Mouse (Mus musculus): ENCODE data around the gene Tle1. TPM values are rescaled to one million over a fixed set of nuclear protein-coding genes. Genes with fewer than 3 reads are reported as not detected.

Gene Tle1
- polyA plus RNA-seq, 1 experiment from 2014 or later: 43.1 TPM

- H3K9ac ChIP-seq: no peak overlapping the region
- WGBS: 48% methylated on average over 10 of the region's 10 CpGs
Measured at GRCm38 (mm10) chr4:72157931-72158371, 42.8 kb downstream of the Tle1 start.

GRCm38 (mm10) chr4:72150460-72151131 lies 50.1 kb downstream of the Tle1 start:
- Histone ChIP-seq H3K4me2 (no peak overlapping the region), H3K9me3 (no peaks in the 10 kb centered on the region), H3K4me3 (no peak overlapping the region), H3K36me3 (0 out of 2 replicates have a peak, but pooled peaks cover 6% of the 10 kb centered on the region), H3K27me3 (no peaks in the 10 kb centered on the region), H3K4me1 (replicated peaks) (peaks cover 8% of the 10 kb centered on the region), H3K27ac (replicated peaks) (no peak overlapping the region), H3K9ac (no peak overlapping the region)
- no peak for ATAC-seq (ENCODE audit: low FRiP score, low read depth)
- 45% methylated on average over 4 of the region's 4 CpGs for WGBS

More at GRCm38 (mm10) chr4:72157931-72158371, 42.8 kb downstream of the Tle1 start:
- no peak overlapping the region for H3K4me2 ChIP-seq
- H3K4me1 ChIP-seq (replicated peaks): peaks cover 17% of the 10 kb centered on the region
- no peak overlapping the region for H3K4me3 ChIP-seq
- H3K9me3 ChIP-seq: no peaks in the 10 kb centered on the region
- H3K27me3 ChIP-seq: no peaks in the 10 kb centered on the region
- no peaks in the 10 kb centered on the region for H3K36me3 ChIP-seq
- H3K27ac ChIP-seq (replicated peaks): no peak overlapping the region
- peak; percentile 55; the same call in 1 of the 2 replicates for ATAC-seq (ENCODE audit: low FRiP score, low read depth)

- H3K4me3 ChIP-seq: no peak overlapping the region
- ATAC-seq (ENCODE audit: low FRiP score, low read depth): no peak
- no peaks in the 10 kb centered on the region for H3K27me3 ChIP-seq
- WGBS: 16% methylated on average over 2 of the region's 2 CpGs
- H3K36me3 ChIP-seq: peaks cover 9% of the 10 kb centered on the region; the same call in 1 of the 2 replicates
- H3K27ac ChIP-seq (replicated peaks): no peak overlapping the region
- no peak overlapping the region for H3K4me2 ChIP-seq
- no peaks in the 10 kb centered on the region for H3K9me3 ChIP-seq
- no peak overlapping the region for H3K9ac ChIP-seq
- peaks cover 8% of the 10 kb centered on the region for H3K4me1 ChIP-seq (replicated peaks)
Measured at GRCm38 (mm10) chr4:72146003-72146402, 54.7 kb downstream of the Tle1 start.

- Histone ChIP-seq H3K4me1 (replicated peaks) (peaks cover 8% of the 10 kb centered on the region), H3K4me3 (no peak overlapping the region), H3K4me2 (no peak overlapping the region), H3K9me3 (no peaks in the 10 kb centered on the region), H3K9ac (no peak overlapping the region), H3K36me3 (peaks cover 16% of the 10 kb centered on the region; the same call in 1 of the 2 replicates), H3K27me3 (no peaks in the 10 kb centered on the region), H3K27ac (replicated peaks) (no peak overlapping the region)
- 77% methylated on average over 2 of the region's 2 CpGs for WGBS
- ATAC-seq (ENCODE audit: low FRiP score, low read depth): no peak
Measured at GRCm38 (mm10) chr4:72144541-72144940, 56.2 kb downstream of the Tle1 start.

GRCm38 (mm10) chr4:72140706-72141105 lies 60.0 kb downstream of the Tle1 start:
- Histone ChIP-seq H3K4me1 (replicated peaks) (0 out of 2 replicates have a peak, but pooled peaks cover 4% of the 10 kb centered on the region), H3K27me3 (no peaks in the 10 kb centered on the region), H3K9me3 (no peaks in the 10 kb centered on the region), H3K9ac (no peak overlapping the region), H3K27ac (replicated peaks) (no peak overlapping the region), H3K36me3 (peaks cover 38% of the 10 kb centered on the region), H3K4me3 (no peak overlapping the region), H3K4me2 (no peak overlapping the region)
- 81% methylated on average over 3 of the region's 3 CpGs for WGBS
- no peak for ATAC-seq (ENCODE audit: low FRiP score, low read depth)

GRCm38 (mm10) chr4:72139475-72140120 lies 61.1 kb downstream of the Tle1 start:
- Histone ChIP-seq H3K27ac (replicated peaks) (no peak overlapping the region), H3K4me2 (no peak overlapping the region), H3K9me3 (no peaks in the 10 kb centered on the region), H3K4me3 (no peak overlapping the region), H3K4me1 (replicated peaks) (0 out of 2 replicates have a peak, but pooled peaks cover 4% of the 10 kb centered on the region), H3K27me3 (no peaks in the 10 kb centered on the region), H3K36me3 (peaks cover 38% of the 10 kb centered on the region), H3K9ac (no peak overlapping the region)
- WGBS: 58% methylated on average over 11 of the region's 11 CpGs
- peak; percentile 88 for ATAC-seq (ENCODE audit: low FRiP score, low read depth)

- ATAC-seq (ENCODE audit: low FRiP score, low read depth): peak; percentile 66; the same call in 1 of the 2 replicates
- H3K4me2 ChIP-seq: no peak overlapping the region
Measured at GRCm38 (mm10) chr4:72138264-72139080, 62.2 kb downstream of the Tle1 start.

GRCm38 (mm10) chr4:72132646-72133045 lies 68.1 kb downstream of the Tle1 start:
- Histone ChIP-seq H3K27ac (replicated peaks) (no peak overlapping the region), H3K4me2 (no peak overlapping the region), H3K9me3 (no peaks in the 10 kb centered on the region), H3K9ac (no peak overlapping the region), H3K4me3 (no peak overlapping the region), H3K36me3 (peaks cover 32% of the 10 kb centered on the region), H3K27me3 (no peaks in the 10 kb centered on the region), H3K4me1 (replicated peaks) (no peaks in the 10 kb centered on the region)
- ATAC-seq (ENCODE audit: low FRiP score, low read depth): no peak
- 81% methylated on average over 3 of the region's 3 CpGs for WGBS

More at GRCm38 (mm10) chr4:72138264-72139080, 62.2 kb downstream of the Tle1 start:
- Histone ChIP-seq H3K4me1 (replicated peaks) (0 out of 2 replicates have a peak, but pooled peaks cover 4% of the 10 kb centered on the region), H3K36me3 (peaks cover 42% of the 10 kb centered on the region), H3K27me3 (no peaks in the 10 kb centered on the region), H3K9me3 (no peaks in the 10 kb centered on the region), H3K27ac (replicated peaks) (no peak overlapping the region), H3K4me3 (no peak overlapping the region), H3K9ac (no peak overlapping the region)
- WGBS: 83% methylated on average over 11 of the region's 11 CpGs

GRCm38 (mm10) chr4:72127596-72127995 lies 73.1 kb downstream of the Tle1 start:
- H3K36me3 ChIP-seq: peaks cover 21% of the 10 kb centered on the region
- WGBS: 77% methylated on average over 2 of the region's 2 CpGs
- ATAC-seq (ENCODE audit: low FRiP score, low read depth): no peak

GRCm38 (mm10) chr4:72124790-72125189 lies 75.9 kb downstream of the Tle1 start:
- no peak for ATAC-seq (ENCODE audit: low FRiP score, low read depth)
- WGBS: 84% methylated on average over 5 of the region's 5 CpGs

More at GRCm38 (mm10) chr4:72127596-72127995, 73.1 kb downstream of the Tle1 start:
- no peak overlapping the region for H3K9ac ChIP-seq
- H3K4me1 ChIP-seq (replicated peaks): no peaks in the 10 kb centered on the region
- H3K27ac ChIP-seq (replicated peaks): no peak overlapping the region
- no peak overlapping the region for H3K4me2 ChIP-seq
- H3K27me3 ChIP-seq: no peaks in the 10 kb centered on the region
- H3K4me3 ChIP-seq: no peak overlapping the region
- no peaks in the 10 kb centered on the region for H3K9me3 ChIP-seq

GRCm38 (mm10) chr4:72122837-72123236 lies 77.9 kb downstream of the Tle1 start:
- Histone ChIP-seq H3K4me3 (no peak overlapping the region), H3K27ac (replicated peaks) (no peak overlapping the region), H3K4me2 (no peak overlapping the region), H3K36me3 (peaks cover 34% of the 10 kb centered on the region), H3K4me1 (replicated peaks) (no peaks in the 10 kb centered on the region), H3K9me3 (no peaks in the 10 kb centered on the region), H3K27me3 (no peaks in the 10 kb centered on the region), H3K9ac (no peak overlapping the region)
- WGBS: 11% methylated on average over 1 of the region's 1 CpGs
- ATAC-seq (ENCODE audit: low FRiP score, low read depth): no peak

More at GRCm38 (mm10) chr4:72124790-72125189, 75.9 kb downstream of the Tle1 start:
- Histone ChIP-seq H3K4me1 (replicated peaks) (no peaks in the 10 kb centered on the region), H3K9ac (no peak overlapping the region), H3K4me3 (no peak overlapping the region), H3K27me3 (no peaks in the 10 kb centered on the region), H3K36me3 (peaks cover 26% of the 10 kb centered on the region), H3K9me3 (no peaks in the 10 kb centered on the region), H3K27ac (replicated peaks) (no peak overlapping the region), H3K4me2 (no peak overlapping the region)
